Mouse (Mus musculus) ES-Bruce4 (cell line): ENCODE measurements around the gene Ttll7.

ENCODE experiments used
- CTCF ChIP-seq: IDR thresholded peaks from one replicate; pipeline ENCODE4 v1.8.1; 2011; ENCODE audit warnings: low read depth, low read length
- EP300 ChIP-seq: IDR thresholded peaks from 2 replicates; pipeline ENCODE4 v1.6.1; 2011; ENCODE audit warnings: low read depth, low read length; ENCODE audit not compliant: insufficient read depth
- POLR2A ChIP-seq: IDR thresholded peaks from one replicate; pipeline ENCODE4 v1.8.1; 2011; ENCODE audit warnings: low read length; ENCODE audit not compliant: insufficient read depth

GRCm38 (mm10) chr3:146994670-146995415, 142.7 kb downstream of the Ttll7 start:
- no peak for TF ChIP-seq POLR2A
- no peak for TF ChIP-seq CTCF
- TF ChIP-seq EP300: no peak
